Mouse (Mus musculus): Measurements from ENCODE around the gene 4933424G06Rik. TPM values are rescaled to one million over a fixed set of nuclear protein-coding genes. Genes with fewer than 3 reads are reported as not detected.

The 4933424G06Rik gene
- polyA plus RNA-seq, 1 experiment from 2014 or later, result not detected

GRCm38 (mm10) chr1:36690671-36691235, 19.2 kb upstream of the 4933424G06Rik start:
- no peak for DNase-seq (ENCODE audit: low spot score)
- H3K4me1 ChIP-seq, result peaks cover 15% of the 10 kb centered on the region
- WGBS, result 61% methylated on average over 11 of the region's 11 CpGs
- H3K36me3 ChIP-seq, result peaks cover 26% of the 10 kb centered on the region
- H3K9me3 ChIP-seq (replicated peaks), result no peaks in the 10 kb centered on the region
- H3K27ac ChIP-seq, result peak overlapping the region; percentile 85
- H3K4me3 ChIP-seq, result peak overlapping the region; percentile 94
- H3K27me3 ChIP-seq (ENCODE audit: low read depth, poor library complexity, severe bottlenecking), result no peaks in the 10 kb centered on the region

GRCm38 (mm10) chr1:36691271-36692155, 18.4 kb upstream of the 4933424G06Rik start, which contains the start of gene Cox5b:
TSS of gene Cox5b (plus strand) at chr1:36691449.
- Histone ChIP-seq H3K27ac (peak within 1 kb of the TSS; percentile 85), H3K4me3 (peak within 1 kb of the TSS; percentile 94), H3K9me3 (replicated peaks) (no peaks in the 10 kb centered on the region), H3K4me1 (peaks cover 15% of the 10 kb centered on the region), H3K36me3 (peaks cover 26% of the 10 kb centered on the region), H3K27me3 (ENCODE audit: low read depth, poor library complexity, severe bottlenecking) (no peaks in the 10 kb centered on the region)
- DNase-seq (ENCODE audit: low spot score), result peak; percentile 100
- WGBS, result 1% methylated on average over 68 of the region's 68 CpGs

GRCm38 (mm10) chr1:36694871-36695270, 15.1 kb upstream of the 4933424G06Rik start:
- no peak overlapping the region for H3K4me3 ChIP-seq
- peaks cover 44% of the 10 kb centered on the region for H3K36me3 ChIP-seq
- peaks cover 15% of the 10 kb centered on the region for H3K4me1 ChIP-seq
- H3K27me3 ChIP-seq (ENCODE audit: low read depth, poor library complexity, severe bottlenecking), result no peaks in the 10 kb centered on the region
- no peak overlapping the region for H3K27ac ChIP-seq
- WGBS, result 89% methylated on average over 6 of the region's 6 CpGs
- no peaks in the 10 kb centered on the region for H3K9me3 ChIP-seq (replicated peaks)
- no peak for DNase-seq (ENCODE audit: low spot score)

- WGBS, result 66% methylated on average over 6 of the region's 6 CpGs
- H3K36me3 ChIP-seq, result peaks cover 59% of the 10 kb centered on the region
- H3K4me3 ChIP-seq, result no peak overlapping the region
- H3K27me3 ChIP-seq (ENCODE audit: low read depth, poor library complexity, severe bottlenecking), result no peaks in the 10 kb centered on the region
- no peak for DNase-seq (ENCODE audit: low spot score)
- H3K4me1 ChIP-seq, result peaks cover 8% of the 10 kb centered on the region
- no peak overlapping the region for H3K27ac ChIP-seq
- H3K9me3 ChIP-seq (replicated peaks), result no peaks in the 10 kb centered on the region
These were observed 13.5 kb upstream of the 4933424G06Rik start for GRCm38 (mm10) chr1:36696411-36696810.

- H3K27me3 ChIP-seq (ENCODE audit: low read depth, poor library complexity, severe bottlenecking), result no peaks in the 10 kb centered on the region
- H3K27ac ChIP-seq, result no peak overlapping the region
- H3K4me1 ChIP-seq, result peaks cover 7% of the 10 kb centered on the region
- peaks cover 66% of the 10 kb centered on the region for H3K36me3 ChIP-seq
- 68% methylated on average over 5 of the region's 5 CpGs for WGBS
- no peaks in the 10 kb centered on the region for H3K9me3 ChIP-seq (replicated peaks)
- no peak overlapping the region for H3K4me3 ChIP-seq
- no peak for DNase-seq (ENCODE audit: low spot score)
These were observed 12.9 kb upstream of the 4933424G06Rik start for GRCm38 (mm10) chr1:36697030-36697429.

GRCm38 (mm10) chr1:36707166-36707565, 2.8 kb upstream of the 4933424G06Rik start:
- H3K27me3 ChIP-seq (ENCODE audit: low read depth, poor library complexity, severe bottlenecking), result no peaks in the 10 kb centered on the region
- no peak overlapping the region for H3K4me3 ChIP-seq
- no peak overlapping the region for H3K27ac ChIP-seq
- H3K9me3 ChIP-seq (replicated peaks), result no peaks in the 10 kb centered on the region
- H3K36me3 ChIP-seq, result peaks cover 60% of the 10 kb centered on the region
- H3K4me1 ChIP-seq, result peaks cover 15% of the 10 kb centered on the region
- WGBS, result 83% methylated on average over 2 of the region's 2 CpGs
- DNase-seq (ENCODE audit: low spot score), result no peak

GRCm38 (mm10) chr1:36707797-36708196, 2.2 kb upstream of the 4933424G06Rik start:
- H3K4me1 ChIP-seq, result peaks cover 15% of the 10 kb centered on the region
- H3K4me3 ChIP-seq, result no peak overlapping the region
- no peaks in the 10 kb centered on the region for H3K27me3 ChIP-seq (ENCODE audit: low read depth, poor library complexity, severe bottlenecking)
- WGBS, result 78% methylated on average over 3 of the region's 3 CpGs
- DNase-seq (ENCODE audit: low spot score), result no peak
- H3K36me3 ChIP-seq, result peaks cover 53% of the 10 kb centered on the region
- H3K9me3 ChIP-seq (replicated peaks), result no peaks in the 10 kb centered on the region
- no peak overlapping the region for H3K27ac ChIP-seq

GRCm38 (mm10) chr1:36708626-36709025, 1.3 kb upstream of the 4933424G06Rik start:
- 94% methylated on average over 1 of the region's 1 CpGs for WGBS
- Histone ChIP-seq H3K9me3 (replicated peaks) (no peaks in the 10 kb centered on the region), H3K4me3 (peak overlapping the region; percentile 94), H3K36me3 (peaks cover 45% of the 10 kb centered on the region), H3K27ac (0 out of 2 replicates have a peak overlapping the region, but pooled peaks have one; percentile 94), H3K27me3 (ENCODE audit: low read depth, poor library complexity, severe bottlenecking) (no peaks in the 10 kb centered on the region), H3K4me1 (peaks cover 15% of the 10 kb centered on the region)
- DNase-seq (ENCODE audit: low spot score), result no peak

- Histone ChIP-seq H3K9me3 (replicated peaks) (no peaks in the 10 kb centered on the region), H3K27me3 (ENCODE audit: low read depth, poor library complexity, severe bottlenecking) (no peaks in the 10 kb centered on the region), H3K27ac (peak overlapping the region; percentile 94), H3K36me3 (peaks cover 39% of the 10 kb centered on the region), H3K4me3 (peak overlapping the region; percentile 94), H3K4me1 (peaks cover 15% of the 10 kb centered on the region)
- DNase-seq (ENCODE audit: low spot score), result no peak
- WGBS, result 2% methylated on average over 33 of the region's 33 CpGs
These were observed 695 bp upstream of the 4933424G06Rik start for GRCm38 (mm10) chr1:36709055-36709853.

GRCm38 (mm10) chr1:36711104-36711503, 1.2 kb downstream of the 4933424G06Rik start:
- Histone ChIP-seq H3K9me3 (replicated peaks) (no peaks in the 10 kb centered on the region), H3K36me3 (peaks cover 20% of the 10 kb centered on the region), H3K4me1 (peaks cover 15% of the 10 kb centered on the region), H3K27ac (no peak overlapping the region), H3K27me3 (ENCODE audit: low read depth, poor library complexity, severe bottlenecking) (no peaks in the 10 kb centered on the region), H3K4me3 (no peak overlapping the region)
- WGBS, result 95% methylated on average over 2 of the region's 2 CpGs
- no peak for DNase-seq (ENCODE audit: low spot score)

- Histone ChIP-seq H3K9me3 (replicated peaks) (no peaks in the 10 kb centered on the region), H3K27ac (no peak within 1 kb of the TSS), H3K36me3 (no peaks in the 10 kb centered on the region), H3K4me1 (no peaks in the 10 kb centered on the region), H3K4me3 (no peak within 1 kb of the TSS), H3K27me3 (ENCODE audit: low read depth, poor library complexity, severe bottlenecking) (no peaks in the 10 kb centered on the region; the same call in 1 of the 2 replicates)
- no peak for DNase-seq (ENCODE audit: low spot score)
- 81% methylated on average over 5 of the region's 5 CpGs for WGBS
These were observed 4.4 kb downstream of the 4933424G06Rik start, which contains the start of gene Actr1b for GRCm38 (mm10) chr1:36714311-36714710. TSS of gene Actr1b (minus strand) at chr1:36714422.

GRCm38 (mm10) chr1:36718786-36719185, 8.8 kb downstream of the 4933424G06Rik start:
- H3K36me3 ChIP-seq, result no peaks in the 10 kb centered on the region
- no peak overlapping the region for H3K27ac ChIP-seq
- whole genome bisulfite sequencing, result 85% methylated on average over 1 of the region's 1 CpGs
- no peaks in the 10 kb centered on the region; the same call in 1 of the 2 replicates for H3K27me3 ChIP-seq (ENCODE audit: low read depth, poor library complexity, severe bottlenecking)
- H3K4me1 ChIP-seq, result peaks cover 23% of the 10 kb centered on the region
- H3K9me3 ChIP-seq (replicated peaks), result no peaks in the 10 kb centered on the region
- no peak overlapping the region for H3K4me3 ChIP-seq
- no peak for DNase-seq (ENCODE audit: low spot score)
